Mouse (Mus musculus) right cerebral cortex, postnatal 14 days (tissue): ENCODE measurements at regions not wholly inside any gene's neighbourhood (a gene's known extent, or its start where the extent isn't known, plus 50 kb on each side); places are given as distances from the start of the nearest gene placed in this dataset.
A peak's percentile ranks its signal among the peaks of the same experiment; 100 is the strongest.

ENCODE experiments used
- DNase-seq: peaks from one replicate; pipeline ENCODE4 v3.0.0; 2022

- no peak for DNase-seq
Observed at GRCm38 (mm10) chr4:127750781-127751180, 220.0 kb downstream of the CK137956 start.

GRCm38 (mm10) chr4:127747876-127748275 is 222.9 kb downstream of the CK137956 start:
- DNase-seq: no peak

GRCm38 (mm10) chr4:127736781-127737180 is 234.0 kb downstream of the CK137956 start:
- no peak for DNase-seq

DNA sequence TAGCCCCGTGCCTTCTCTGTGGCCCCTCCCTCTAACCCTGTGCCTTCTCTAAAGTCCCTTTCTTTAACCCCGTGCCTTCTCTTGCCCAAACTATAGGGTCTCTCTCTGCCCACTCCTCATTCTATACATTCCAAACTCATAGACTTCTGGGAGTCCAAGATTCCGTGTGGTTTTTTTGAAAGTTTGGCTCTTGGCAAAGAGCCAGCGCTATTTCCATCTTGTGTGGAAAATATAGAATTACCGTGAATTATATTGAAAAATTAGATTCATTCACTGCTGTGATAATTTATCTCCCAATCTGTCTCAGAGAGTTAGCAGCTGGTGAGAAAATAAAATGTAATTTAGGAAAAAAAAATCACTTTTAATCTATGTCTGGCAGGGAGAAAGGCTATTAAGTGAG is 234.6 kb downstream of the CK137956 start:
- peak; percentile 29 for DNase-seq

GRCm38 (mm10) chr4:127734641-127735040 is 236.1 kb downstream of the CK137956 start:
- no peak for DNase-seq

GRCm38 (mm10) chr4:127718661-127719060 is 252.1 kb downstream of the CK137956 start:
- DNase-seq: no peak

- DNase-seq: no peak
Observed at GRCm38 (mm10) chr4:127712274-127712673, 258.5 kb downstream of the CK137956 start.

DNA sequence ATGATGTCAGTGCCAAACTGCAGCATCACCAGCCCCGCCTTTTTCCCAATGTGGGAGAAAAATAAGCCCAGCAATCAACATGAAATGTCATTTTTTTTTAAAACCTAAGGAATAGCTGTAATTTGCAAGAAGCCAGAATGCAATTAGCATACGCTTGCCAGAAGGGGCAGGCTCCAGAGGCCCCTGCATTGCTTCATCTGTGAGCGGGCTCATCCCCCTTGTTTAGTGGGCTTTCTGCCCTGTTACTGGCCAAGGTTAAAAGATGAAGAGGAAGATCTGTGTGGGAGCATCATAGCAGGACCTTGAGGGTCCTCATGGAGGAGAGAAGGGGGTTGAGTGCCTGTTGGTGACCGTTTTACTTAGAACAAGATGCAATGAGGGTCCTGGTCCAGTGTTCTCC is 259.9 kb downstream of the CK137956 start:
- DNase-seq: no peak

DNA sequence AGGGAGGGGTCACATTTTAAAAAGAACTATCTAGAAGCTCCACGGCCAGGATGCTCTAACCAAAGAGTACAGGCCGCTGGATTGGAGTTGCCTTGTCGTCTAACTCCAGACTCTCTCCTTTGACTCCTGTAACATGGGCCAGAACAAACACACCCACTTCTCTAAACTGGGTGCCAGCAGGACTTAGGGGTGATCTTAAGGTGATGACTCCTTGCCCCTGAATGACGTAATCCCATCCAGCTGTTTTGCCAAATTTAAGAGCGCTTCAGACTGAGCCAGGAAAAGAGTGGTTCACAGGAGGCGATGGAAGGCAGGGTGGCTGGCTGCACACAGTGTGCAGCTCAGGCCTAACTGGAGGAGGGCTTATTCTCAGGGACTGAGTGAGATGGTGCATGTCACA is 261.0 kb downstream of the CK137956 start:
- DNase-seq: no peak

- peak; percentile 22 for DNase-seq
Observed at GRCm38 (mm10) chr4:127708186-127708585, 262.6 kb downstream of the CK137956 start.

DNA sequence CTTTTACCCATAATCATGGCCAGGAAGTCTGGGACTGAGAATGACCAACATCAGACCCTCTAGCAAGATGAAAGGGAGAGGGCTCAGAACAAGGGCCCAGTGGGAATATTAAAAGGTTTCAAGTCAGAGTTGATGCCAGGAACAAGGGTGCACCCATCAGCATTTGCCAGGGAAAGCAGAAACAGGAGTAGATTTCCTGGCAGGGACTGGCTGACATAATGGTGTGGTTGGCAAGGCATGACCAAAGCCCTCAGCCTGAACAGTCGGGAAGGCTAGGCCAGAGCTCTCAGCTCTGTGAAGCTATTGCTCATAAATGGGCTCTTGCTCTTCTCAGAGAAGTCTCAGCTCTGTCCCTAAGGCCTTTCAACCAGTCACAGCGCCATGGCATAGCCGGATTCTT is 263.6 kb downstream of the CK137956 start:
- no peak for DNase-seq

DNA sequence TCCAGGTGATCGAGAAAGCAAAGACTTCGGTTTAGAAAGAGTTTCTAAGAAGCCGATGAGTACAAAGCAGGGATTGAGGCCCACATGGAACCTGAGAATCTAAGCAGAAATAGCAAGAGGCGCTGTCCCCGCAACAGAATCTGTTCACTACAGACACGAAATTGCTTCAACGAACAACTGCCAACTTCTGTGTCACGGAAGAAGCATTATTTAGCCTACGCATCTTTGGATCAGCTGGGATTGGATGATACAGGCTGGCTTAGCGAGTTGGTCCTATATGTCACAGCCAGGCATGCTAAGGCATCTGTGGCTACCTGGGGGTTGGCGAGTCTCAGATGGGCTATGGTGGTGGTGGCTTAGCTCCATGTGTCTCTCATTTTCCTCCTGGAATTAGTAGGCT is 269.1 kb downstream of the CK137956 start:
- no peak for DNase-seq

DNA sequence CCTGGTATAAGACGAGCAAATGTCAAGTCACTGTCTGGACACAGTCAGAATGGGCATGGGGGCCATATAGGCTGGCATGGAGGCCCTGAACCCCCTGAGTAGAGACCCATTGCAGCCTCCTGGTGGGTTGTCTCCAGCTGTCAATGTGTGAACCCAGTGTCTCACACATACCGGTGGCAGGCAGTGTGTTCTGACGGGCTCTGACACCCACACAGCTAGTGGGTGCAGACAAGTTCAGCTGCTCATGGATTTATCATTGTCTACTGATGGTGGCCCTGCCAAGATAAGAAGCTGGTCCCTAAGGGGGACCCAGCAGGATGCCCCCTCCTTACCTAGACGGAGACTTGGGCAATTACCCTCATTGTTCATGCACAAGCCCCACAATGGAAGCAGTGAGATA is 280.8 kb downstream of the CK137956 start:
- no peak for DNase-seq

- DNase-seq: no peak
Observed at GRCm38 (mm10) chr4:127685021-127685420, 285.7 kb downstream of the CK137956 start.

DNA sequence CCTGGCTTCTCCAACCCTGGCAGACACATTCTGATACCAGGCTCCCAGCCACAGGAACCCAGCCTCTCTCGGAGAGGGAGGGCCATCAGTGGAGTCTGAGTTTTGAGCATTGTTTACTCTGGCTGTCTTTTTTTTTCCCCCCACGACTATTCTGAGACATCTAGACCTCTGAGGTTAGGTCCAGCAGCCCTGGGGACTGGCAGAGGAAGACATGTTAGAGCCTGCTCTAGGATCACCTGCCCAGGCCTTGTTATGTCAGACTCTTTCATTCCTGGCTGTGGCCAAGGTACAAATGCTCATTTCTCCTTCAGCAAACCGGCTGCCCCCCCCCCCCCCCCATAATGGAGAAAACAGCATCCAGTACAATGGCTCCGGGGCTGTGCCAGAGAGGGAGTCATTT is 291.4 kb downstream of the CK137956 start:
- DNase-seq: no peak

GRCm38 (mm10) chr4:127678437-127678836 is 292.3 kb downstream of the CK137956 start:
- DNase-seq: no peak

GRCm38 (mm10) chr4:127675745-127676315 is 294.9 kb downstream of the CK137956 start:
- no peak for DNase-seq

GRCm38 (mm10) chr4:127659950-127660349 is 302.0 kb upstream of the Gjb5 start:
- DNase-seq: no peak

DNA sequence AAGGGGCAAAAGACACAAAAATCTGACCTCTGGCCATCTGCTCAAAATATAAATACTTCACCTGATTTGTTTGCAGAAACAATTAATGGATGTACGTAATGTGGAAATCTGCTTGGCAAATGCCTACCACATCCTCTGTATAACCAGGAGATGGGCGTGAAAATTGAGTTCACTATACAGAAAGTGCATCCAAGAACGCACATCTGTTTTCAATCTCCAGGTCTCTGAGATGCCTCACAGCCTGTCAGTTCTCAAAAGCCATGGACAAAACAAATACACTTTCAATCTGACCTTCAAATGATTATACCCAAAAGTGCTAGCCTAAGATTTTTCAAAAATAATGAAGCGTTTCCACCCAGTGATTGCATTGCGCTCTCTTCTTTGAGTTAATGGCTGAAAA is 293.6 kb upstream of the Gjb5 start:
- no peak for DNase-seq

GRCm38 (mm10) chr4:127648011-127648410 is 290.0 kb upstream of the Gjb5 start:
- DNase-seq: no peak

DNA sequence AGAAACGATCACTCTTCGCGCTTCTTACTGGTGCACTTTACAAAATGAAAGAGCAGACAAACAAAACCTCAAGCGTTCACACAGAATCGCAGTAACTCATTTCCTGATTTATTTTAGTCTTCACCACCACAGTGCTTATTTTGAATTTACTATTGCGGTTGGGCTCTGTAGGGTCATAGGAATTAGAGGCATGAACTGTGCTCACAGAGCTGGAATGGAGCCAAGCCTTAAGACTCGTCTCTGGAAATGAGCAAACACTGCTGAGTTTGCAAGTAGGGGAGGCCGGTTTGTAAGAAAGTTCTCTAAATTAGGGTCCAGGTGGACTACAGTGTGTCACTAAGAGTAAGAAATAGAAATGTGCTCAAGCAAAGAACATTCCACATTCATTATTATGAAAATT is 289.2 kb upstream of the Gjb5 start:
- no peak for DNase-seq

DNA sequence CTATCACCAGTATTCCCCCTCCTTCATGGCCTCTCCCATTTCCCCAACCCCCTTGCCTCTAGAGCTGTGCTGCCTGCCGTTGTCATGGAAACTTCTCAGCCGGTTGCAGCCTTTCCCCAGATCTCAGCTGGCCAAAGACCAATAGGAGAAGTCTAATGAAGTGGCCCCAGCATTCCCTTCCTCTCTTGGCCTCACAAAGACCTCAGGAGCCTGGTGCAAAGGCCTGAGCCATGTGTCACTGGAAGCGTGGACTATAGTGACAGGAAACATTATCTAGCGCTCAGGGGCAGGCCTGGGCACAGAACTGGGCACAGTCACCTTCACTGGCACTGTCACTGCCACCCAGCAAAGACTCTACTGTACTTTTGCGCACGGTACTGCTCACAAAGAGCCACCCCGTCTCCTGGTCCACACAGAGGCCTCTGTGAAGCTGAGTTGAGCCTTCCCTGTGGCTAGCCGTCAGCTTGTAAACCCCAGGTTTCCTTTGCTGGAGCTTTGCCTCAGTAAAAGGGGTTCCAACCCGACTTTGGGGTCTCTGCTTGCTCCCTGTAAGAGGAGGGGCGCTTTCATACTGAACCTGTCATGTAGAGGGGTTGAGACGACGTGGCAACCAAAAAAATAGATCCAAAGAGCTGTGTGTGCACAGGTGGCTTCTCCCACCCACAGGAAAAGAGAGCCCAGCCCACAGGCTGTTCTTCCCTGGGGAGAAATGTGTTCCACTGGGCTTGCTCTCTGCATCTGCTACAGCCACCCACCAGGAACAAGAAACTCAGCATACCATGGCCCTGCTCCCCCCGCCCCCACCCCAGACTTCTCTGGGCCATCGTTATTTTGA is 282.5 kb upstream of the Gjb5 start:
- DNase-seq: peak; percentile 46

DNA sequence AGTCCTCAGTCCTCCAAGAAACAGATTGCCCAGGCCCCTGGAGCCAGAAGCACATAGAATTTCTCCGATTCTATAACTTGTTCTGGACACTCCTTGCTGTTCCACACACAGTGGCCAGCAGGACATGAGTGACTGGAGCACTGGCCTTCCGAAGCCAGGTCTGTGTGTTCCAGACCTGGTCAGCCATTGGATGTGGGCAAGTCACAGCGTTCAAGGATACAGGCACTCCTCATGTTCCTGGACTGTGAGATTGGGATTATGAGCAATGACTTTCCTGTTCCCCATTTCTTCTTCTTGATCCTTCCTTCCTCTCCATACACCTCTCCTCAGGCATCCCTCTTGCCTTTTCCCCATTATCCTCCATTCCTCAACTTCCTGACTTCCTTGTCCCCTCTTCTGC is 281.8 kb upstream of the Gjb5 start:
- no peak for DNase-seq

GRCm38 (mm10) chr4:127636934-127637333 is 279.0 kb upstream of the Gjb5 start:
- DNase-seq: no peak

DNA sequence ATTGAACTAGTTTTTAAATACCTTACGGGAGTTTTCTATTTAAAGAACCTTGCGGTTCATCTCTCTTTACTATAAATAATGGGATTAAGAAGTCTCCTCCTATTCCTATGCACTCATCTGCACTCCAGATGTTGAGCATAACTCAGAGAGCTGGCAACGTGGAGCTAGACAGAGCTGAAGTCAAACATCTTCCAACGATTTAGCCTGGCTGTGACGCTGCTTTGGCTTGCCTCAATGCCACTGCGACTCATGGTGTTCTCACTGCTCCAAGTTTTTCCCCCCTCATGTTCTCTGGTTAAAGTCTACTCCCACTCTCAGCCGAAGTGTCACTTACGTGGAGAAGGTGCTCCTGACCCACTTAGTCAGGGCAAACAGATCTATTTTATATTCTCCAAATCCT is 277.3 kb upstream of the Gjb5 start:
- no peak for DNase-seq
